Mouse (Mus musculus): Measurements from ENCODE around the gene Cdk11b.

DNA sequence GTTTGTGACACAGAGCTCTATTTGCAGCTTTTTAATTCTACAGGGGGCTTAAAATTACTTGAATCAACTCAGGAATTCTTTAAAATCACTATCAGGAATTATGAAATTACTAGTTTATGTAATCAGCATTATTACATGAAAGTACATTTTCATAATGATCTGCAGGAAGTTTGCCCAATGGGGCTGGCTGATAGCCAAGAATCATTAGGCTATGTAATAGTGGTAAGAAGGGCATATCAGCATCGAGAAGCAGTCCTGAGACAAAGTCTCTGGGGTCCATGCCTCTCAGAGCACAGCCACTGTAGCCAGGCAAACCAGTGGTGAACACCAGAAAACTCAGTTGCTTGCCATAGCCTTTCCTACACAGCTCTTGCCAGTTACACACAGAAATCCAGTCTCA is 30.9 kb upstream of the Cdk11b start:
- TF ChIP-seq CTCF (IDR thresholded peaks at IDR 0.05; ENCODE audit: low read depth), result no peak
- TF ChIP-seq EP300 (IDR thresholded peaks at IDR 0.05; ENCODE audit: low read depth), result no peak

Measured in liver, postnatal 0 days (tissue).